Mouse (Mus musculus): ENCODE measurements at regions not wholly inside any gene's neighbourhood (a gene's known extent, or its start where the extent isn't known, plus 50 kb on each side); places are given as distances from the start of the nearest gene placed in this dataset.

DNA sequence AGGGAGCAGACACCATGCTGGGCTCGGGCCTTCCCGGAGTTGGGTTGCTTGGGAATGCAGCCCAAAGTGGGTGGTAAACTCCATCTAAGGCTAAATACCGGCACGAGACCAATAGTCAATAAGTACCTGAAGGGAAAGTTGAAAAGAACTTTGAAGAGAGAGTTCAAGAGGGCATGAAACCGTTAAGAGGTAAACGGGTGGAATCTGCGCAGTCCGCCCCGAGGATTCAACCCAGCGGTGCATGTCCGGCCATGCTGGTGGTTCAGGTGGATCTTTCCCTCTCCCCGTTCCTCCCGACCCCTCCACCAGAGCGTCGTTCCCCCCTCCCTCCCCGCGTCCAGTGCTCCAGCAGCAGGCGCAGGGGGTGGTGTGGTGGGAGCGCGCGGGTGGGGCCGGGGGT, 179.1 kb upstream of the Arhgef26 start:
- DNase-seq: peak; percentile 23 to 71

DNA sequence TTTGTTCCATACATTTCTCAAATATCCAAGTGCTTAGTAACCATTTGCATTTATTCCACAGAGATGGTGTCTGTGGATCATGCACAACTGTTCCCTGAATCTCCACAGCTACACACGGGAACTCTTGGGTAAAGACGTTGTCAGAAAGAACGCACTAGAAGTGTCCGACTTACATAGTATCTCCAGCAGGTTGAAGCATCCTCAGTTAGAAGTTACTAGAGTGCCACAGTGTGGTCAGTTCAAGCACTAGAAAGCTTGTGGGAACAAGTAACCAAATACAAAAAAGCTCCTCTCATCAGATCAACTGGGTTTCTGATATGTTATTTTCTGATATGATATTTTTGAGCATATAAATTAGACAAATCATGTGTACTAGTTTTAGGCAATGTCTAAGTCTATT, 167.5 kb upstream of the Arhgef26 start:
- peak in 1 of 2 experiments; percentile 5 for DNase-seq

DNA sequence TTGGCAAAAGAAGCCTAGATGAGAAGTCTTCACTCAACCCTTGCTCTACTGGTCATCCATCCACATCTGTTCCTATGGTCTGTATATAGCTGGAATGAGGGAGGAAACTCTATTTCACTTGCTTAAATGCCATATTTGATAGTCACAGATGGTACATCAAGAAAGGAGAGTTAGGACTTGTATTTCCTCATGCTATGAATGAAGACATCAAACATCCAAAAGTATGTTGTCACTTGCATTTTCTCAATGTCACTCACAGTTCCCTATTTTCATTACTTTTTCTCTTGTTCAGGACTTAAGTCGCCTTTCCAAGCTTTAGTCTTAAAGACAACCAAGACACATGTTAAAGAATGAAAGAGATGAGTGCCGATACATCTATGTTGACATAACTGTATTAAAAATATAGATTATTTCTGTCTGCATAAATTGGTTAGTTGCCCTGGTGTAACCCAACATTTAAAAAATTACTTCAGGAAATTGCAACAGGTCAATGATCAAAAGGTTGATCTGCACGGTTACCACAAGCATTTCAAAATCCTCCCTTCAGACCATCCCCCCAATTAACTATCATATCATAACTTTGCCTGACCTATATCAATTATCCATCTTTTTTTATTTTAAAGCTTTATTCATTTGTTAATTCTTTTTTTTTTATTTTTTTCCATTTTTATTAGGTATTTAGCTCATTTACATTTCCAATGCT, 150.2 kb upstream of the Arhgef26 start:
- DNase-seq: no peak

DNA sequence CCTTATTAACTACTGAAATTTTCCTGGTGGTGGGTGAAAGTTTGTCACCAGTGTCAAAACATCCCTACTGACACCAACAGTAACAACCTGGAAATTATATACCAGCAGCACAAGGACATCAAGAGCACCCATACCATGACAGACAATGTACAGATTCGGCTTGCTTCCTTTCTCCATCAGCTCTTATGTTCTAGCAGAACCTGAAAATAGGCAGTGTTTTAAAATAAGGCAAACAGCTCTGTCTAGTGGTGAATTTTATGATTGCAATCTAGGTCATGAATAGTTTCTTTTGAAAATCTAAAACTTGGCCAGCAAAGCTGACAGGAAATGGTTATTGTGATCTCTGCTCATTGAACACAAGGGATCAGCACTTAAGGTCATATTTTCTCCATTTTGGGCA, 145.7 kb upstream of the Arhgef26 start:
- no peak for DNase-seq

DNA sequence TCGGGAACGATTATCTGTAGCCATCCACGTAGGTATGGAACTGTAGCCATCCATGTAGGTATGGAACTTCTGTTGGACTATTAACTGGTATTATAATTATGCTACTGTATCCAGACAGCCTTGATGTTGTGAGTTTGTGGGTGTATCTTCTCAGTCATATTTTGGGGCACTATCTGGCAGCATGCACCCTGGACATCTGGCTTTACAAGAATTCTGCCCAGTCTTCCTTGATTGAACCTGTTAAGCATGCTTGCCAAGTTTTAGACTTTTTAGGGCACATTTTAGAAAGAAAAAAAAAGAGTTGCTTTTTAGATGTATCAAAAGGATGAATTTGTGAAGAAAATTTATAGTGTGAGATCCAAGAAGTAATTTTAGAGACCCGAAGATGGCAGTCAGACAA, 143.7 kb upstream of the Arhgef26 start:
- DNase-seq: no peak

DNA sequence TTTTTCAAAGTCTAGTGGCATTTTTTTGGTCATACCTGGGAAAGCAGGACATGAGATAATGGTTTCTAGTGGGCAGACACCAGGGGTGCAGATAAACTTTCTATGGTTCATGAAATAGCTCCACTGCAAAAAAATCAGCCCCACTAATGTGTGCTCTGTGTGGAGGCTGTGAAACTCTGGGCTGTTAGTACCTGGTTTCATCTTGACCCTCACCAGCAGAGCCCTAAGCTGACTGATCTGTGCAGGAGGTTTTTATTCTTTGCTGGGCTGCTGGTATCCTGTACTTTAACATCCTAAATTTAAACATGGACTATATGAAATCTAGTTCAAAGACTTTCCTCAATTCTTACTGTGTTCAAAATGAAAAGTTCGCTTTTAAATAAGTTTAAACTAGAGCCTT, 141.5 kb upstream of the Arhgef26 start:
- DNase-seq: no peak

DNA sequence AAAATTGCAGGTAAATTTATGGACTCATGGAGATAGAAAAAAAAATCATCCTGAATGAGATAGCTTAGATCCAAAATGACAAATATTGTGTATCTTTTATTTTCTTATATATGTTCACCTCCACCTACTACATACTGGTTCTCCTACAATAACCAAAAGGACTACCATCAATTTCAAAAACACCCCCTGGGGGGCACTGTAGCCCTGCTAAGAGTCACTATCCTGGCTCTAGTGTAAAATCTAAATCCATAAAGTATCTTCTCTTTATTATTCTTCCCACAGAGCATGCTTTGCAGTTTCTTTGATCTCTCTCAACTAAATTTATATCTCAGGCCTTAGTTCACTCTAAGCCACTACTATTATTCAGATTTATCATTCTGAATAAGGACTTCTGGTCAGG, 122.3 kb upstream of the Arhgef26 start:
- DNase-seq: peak in 1 of 2 experiments; percentile 43

DNA sequence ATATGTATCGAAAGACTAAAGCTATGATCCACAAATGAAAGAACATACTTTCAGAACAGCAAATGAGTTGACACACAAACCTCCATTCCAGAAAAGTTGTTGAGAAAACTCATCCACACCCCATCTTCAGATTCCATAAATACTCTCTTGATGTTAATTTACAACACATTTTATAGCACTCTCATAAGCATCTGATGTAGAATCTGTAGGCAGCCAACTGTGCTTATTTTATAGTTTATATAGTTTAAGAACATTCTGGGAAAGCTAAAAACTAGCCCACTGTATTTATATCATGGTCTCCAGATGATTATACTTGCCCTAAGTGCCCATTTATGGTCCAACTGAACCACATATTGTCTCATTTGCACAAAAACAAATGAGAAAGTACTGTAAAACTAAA, 120.8 kb upstream of the Arhgef26 start:
- no peak for DNase-seq

DNA sequence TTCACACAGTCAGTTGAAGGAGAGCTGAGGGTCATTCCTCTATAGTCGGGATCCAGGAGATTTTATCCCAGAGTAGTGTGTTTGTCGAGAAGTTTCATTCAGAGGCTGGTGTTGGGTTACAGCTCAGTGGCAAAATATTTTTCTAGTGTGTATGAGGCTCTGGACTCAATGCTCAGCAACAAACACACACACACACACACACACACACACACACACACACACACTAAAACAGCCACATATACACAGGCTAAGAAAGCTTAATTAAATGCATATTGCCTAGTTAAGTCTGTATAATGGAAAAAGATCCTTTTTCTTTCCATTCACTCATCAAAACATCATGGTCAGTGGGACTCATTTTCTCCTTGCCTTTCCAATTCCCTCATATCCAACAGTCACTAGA, 110.4 kb upstream of the Arhgef26 start:
- DNase-seq: no peak

DNA sequence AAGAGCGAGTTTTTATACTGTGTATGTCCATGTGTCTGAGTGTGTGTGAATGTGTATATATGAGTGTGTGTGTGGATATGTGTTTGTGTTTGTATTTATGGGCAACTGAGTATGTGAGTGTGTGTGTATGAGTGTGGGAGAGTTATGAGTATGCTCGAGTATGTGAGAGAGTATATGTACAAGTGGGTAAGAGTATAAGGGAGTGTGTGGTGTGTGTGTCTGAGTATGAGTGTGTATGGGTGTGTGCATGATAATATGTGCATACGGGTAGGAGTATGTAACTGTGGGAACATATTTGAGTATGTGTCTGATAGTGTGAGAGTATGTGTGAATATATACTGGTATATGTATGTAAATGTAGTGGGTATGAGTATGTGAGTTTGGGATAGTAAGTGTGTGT, 110.0 kb upstream of the Arhgef26 start:
- DNase-seq: no peak

DNA sequence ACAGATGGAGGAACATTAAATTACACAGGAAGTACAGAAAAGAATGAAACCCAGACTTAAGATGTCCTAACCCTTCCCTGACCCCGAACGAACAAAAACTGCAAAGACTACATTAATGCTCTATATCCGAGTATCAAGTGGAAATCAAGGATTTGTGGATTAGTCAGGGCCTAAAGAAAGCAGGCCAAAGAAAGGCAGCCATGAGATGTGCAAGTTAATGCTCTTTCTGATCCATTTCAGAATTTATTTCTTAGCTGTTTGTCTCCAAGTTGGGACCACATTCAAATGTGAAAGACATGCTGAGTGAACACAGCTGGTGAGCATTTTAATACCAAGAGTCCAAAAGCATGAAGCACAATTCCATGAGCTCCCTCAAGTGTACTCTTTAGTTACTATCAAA, 97.1 kb upstream of the Arhgef26 start:
- peak in 1 of 2 experiments; percentile 6 for DNase-seq

DNA sequence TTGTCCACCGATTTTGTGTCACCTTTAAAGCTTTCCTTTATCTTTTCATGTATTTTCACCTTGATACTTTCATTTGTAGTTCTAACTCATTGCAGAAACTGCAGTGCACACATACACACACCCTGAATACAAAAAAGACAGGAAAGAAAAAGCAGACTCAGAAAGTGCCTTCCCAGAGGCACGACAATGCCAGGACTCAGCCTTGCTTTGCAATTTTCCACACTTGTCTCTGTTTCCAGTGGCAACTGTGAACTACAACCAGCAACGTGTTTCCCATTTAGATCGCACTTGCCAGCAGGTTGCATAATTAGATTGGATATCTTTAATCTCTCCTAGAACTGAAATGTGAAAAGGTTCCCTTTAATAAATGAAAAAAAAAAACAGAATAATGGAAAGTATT, 66.4 kb upstream of the Arhgef26 start:
- no peak for DNase-seq

DNA sequence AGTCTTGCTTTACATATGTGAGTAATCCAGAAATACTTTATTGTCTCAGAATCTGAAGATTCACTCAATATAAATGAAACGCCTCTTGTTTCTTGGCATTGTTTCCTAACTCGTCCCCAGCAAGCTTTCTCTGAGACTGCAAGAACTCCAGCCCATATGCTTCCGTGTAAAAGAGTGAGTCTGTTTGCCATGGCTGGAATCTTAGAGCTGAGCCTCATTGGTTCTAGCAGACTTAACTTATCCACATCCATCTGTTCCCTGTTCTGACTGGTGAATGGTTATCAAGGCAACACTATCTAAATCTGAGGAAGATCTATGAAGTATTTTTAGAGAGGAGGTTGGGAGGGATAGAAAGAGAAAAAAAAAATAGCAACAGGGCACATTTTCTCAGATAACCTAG, 59.9 kb upstream of the Arhgef26 start:
- no peak for DNase-seq

DNA sequence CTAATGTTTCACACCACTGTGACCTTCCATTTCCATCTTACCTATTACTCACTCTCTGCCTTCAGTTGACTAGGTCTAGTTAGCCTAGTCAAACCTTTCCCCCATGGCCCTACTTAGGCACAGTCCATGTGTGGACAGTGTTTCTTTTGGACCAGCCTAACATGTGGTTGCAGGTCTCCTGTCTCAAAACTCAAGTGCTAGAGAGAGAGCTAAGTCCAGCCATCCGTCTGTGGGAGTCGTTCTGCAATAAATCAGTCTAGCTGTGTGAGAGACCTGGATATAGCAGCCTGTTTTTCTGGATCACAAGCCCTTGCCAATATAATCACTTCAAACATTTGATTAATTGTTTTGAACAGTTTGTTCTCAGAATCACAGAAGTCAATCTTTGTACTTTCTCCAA, 57.2 kb upstream of the Arhgef26 start:
- DNase-seq: no peak

Data from heart, adult 18-20 months (tissue).